Mouse (Mus musculus): ENCODE measurements around the gene Gm17509.

Gene Gm17509

DNA sequence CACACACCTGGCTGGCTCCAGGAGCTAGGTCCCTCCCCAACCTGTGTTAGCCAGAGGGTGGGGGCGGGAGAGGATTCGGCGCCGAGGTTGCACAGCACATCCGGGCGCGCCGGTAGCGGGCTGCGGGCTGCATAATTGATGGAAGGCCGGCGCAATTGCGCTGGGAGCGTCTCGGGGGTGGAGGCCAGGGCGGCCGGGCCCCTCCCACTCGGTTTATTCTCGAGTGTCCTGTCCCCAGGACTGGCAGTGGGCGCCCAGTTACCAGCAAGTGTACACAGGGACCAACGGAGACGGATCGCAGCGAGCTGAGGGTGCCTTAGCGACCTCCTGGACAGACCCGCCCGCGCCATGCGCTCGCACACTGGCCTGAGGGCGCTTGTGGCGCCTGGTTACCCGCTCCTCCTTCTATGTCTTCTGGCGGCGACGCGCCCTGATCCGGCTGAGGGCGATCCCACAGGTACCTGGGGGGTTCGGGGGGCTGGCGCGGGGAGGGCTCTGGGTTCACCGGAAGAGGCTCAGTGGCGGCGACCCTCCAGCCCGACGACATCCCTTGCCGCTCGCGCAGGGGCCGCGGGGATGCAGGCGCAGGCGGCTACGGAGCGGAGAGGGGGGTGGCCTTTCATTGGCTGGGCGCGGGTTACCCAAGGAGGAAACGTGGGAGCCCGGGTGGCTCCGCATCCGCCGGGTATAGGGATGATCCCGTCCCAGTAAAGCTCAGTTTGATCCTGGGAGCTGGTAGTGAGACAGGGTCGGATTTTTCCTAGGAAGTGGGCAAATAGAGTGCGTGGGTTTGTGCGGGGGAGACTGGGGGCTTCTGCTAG lies at the start of gene Gm17509:
Gene Gm17509, minus strand, starts transcription at position 575 of the 821 bp plus-strand sequence.
- peak; percentile 77 for DNase-seq

DNA sequence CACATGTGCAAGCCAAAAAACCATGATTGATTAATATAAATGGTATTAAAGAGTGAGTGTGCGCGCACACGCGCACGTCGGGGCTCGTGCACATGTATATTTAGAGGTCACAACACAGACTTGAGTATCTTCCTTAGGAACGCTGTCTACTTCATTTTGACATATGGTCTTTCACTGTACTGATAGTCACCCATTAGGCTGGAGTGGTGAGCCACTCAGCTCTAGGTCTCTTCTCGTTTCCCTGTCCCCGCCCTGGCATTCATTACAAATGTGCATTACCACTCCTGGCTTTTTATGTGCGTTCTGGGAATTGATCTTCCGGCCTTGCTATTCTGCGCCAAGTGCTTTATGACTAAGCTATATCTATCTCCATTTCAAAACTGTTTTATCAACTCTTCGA lies 47.1 kb upstream of the Gm17509 start:
- no peak for DNase-seq

DNA sequence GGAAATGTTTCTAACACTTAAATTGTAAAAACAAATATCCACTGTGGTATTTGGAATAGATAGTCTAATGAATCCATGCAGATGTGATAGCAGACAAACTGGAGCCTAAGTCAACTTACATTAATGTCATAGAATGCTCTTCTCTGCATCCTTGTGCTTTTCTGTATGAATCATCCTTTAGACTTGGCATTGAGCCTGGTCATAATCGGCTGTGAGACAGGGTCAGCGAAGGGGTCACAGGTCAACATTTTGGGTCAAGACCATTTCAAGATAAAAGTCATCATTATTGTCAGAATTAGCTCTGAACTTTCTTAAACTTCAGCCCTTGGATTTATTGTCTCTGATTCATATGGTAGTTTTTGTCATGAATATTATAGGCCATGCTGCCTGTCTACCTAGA lies 45.3 kb upstream of the Gm17509 start:
- no peak for DNase-seq

DNA sequence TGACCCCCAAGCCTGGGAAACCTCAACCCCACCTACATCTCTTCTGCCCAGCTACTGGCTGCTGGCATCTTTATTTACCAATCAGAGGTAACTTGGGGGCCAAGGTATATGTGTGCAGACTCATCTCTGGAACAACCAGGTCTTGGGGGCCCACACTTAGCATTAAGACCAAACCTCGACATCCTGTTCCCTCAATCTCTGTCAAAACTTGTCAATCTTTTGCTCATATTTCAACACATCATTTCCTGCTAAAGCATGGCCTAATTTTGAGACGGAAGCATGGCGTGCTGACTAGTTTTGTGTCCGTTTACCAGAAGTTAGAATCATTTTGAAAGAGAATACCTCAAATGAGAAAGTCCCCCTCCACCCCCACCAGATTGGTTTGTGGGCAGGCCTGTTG lies 39.8 kb upstream of the Gm17509 start:
- no peak for DNase-seq

DNA sequence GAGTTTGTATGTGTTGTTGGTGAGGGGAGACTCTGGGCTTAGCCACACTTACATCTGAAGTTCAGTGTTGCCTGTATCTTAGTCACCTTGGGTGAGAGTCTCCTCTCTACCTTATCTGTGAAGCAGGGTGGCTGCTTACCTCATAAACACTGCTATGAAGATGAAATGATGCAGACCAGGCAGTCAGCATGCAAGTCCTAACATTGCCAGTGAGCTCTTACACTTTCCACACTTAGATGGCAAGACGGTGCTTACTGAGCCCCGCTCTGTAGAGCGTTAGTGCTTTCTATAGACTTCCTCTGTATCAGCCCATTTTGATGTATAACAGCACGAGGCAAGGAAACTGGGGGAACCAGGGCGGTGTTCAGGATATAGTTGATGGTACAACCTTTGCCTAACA lies 21.7 kb upstream of the Gm17509 start:
- DNase-seq: no peak

DNA sequence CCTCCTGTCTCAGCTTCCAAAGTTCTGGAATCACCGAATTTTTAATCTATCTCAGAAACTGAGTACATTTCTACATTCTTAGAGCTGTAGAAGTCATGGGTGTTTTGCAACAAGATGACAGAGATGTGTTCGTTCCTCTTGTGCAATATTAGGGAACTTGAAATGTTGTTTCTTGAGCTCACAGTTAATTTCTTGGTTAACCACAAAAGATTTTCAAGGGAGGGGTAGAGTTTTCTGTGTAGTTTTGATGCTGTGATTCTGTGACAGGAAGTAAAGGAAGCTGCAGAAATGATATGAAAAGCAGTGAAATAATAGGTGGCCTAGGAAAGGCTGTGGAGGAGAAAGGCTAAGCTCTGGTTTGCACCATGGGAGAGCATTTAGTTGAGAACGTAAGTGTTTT lies 21.2 kb upstream of the Gm17509 start:
- DNase-seq: peak; percentile 38

DNA sequence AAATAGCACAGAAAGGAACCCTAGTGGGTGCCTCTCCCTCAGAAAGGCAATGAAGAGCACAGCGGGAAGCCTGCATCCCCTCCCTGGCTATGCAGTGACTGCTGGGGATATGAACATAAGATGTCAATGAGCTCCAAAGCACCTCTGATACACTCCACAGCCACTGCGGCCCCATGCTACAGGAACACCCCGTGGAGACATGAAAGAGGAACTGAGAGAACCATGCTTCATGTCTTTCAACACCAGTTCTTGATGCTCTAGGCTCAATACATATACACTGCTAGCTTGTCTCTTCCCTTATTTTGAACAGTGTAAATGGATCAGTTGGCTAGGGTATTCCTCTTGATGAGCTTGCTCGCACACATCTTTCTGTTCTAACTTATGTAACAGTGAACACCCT lies 16.2 kb upstream of the Gm17509 start:
- DNase-seq: peak; percentile 44

DNA sequence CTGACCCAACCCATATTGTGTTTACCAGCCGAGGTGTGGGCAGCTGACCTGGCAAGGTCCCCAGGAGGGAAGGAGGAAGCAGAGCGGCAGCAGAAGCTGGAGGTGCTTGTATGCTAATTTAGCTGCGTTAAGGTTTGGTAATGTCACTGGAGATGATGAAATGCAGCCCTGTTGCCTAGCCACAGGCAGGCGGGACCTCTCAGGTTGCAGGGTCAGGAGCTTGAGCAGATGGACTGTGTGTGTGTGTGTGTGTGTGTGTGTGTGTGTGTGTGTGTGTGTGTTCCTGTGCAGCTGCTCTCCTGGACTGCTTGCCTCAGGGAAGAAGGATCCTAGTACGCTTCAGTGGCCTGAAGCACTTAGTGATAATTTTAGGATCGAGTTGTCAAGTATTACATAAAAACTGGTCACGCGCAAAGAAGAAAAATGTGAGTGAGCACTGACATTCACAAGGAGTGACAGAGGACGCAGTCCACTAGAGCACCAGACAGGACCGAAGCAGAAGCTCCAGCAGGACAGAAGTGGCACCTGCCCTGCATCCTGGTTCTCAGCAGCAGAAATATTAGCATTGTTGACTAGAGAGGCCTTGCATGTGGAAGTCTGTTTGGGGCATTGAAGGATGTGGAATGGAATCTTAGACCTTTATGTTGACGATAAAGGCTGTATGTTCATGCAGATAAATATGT lies 14.8 kb upstream of the Gm17509 start:
- DNase-seq: peak; percentile 87

DNA sequence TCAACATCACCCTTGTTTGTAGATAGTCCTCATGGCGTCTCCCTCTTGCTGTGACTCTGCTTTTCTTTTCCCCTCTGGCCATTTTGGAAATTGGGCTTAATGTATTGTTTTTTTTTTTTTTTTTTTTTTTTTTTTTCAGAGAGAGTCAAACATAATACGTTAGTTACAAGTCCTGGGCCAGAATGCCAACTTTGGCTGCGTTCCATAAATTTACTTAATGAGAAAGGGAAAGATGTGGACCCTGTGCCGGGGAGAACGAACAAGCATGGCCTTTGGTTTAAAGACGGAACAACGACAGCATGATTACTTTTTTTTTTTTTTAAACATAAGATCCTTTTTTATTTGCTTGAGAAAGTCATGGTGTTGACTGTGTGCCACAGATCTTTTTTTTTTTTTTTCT lies 13.6 kb upstream of the Gm17509 start:
- no peak for DNase-seq

DNA sequence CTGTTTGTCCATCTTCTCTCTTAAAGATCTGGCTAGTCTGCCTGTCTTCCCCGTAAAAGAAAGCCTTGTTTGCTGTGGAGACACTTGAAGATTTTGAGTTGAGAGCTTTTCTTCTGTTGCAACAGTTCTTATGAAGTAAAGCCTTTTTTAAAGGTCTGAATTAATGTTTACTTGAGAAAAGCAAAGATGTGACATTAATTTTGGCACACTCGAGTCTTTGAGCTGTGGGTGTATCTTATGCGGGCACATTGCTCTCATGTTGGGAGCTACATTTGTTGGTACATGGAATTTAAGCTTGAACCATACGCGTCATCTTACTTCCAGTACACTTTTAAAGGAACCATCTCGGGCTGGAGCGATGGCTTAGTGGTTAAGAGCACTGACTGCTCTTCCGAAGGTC lies 12.9 kb upstream of the Gm17509 start:
- DNase-seq: peak; percentile 46

DNA sequence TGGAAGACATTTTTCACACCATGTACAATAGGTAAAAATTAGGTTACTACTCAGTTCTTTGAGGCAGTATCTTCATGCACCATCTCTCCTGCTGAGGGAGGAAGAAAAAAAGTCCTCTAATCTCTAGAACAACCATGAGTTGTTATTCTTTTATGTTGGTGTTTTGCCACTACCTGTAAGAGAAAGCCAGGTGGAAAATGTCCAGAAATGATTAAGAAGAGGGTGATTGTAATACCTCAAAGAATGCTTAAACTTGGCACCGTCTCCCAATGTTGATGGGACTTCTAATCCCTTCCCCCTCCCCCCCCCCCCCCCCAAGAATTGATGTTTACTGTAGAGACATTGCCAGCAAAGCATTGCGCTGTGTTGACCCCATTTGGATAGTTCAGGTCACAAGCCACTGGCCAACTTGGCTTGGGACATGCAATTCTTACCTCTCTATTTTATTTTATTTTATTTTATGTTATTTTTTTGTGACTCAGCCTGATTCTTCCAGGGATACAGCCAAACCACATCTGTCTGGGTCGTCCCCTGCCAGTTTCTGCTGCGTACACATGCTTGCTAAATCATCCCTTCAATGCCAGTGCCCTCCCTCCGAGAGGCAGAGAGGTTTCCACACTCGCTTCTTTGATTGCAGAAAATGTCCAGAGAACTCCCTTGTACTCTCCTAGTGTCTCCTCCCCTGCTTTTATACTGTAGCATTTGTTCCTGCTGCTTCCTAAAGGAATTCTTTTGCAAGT lies 9.7 kb upstream of the Gm17509 start:
- no peak for DNase-seq

DNA sequence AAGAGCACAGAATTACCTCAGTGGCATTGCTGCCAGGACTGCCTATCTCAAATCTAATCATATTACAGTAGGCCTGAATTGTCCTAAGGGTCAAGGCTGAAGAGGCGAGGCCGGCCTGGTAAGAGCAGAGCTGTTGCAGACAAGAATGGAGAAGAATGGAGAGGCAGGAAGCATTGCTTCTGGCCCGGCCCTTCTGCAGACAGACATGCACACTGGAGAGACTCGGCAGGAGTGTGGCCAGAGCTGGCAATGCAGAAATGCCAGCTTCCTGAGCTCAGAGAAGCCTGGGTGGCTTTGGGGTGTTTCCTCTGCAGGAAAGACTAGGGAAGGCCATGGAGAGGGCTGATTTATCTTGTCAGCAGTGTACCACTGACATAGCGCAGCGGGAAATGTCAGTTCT lies 4.7 kb upstream of the Gm17509 start:
- no peak for DNase-seq

DNA sequence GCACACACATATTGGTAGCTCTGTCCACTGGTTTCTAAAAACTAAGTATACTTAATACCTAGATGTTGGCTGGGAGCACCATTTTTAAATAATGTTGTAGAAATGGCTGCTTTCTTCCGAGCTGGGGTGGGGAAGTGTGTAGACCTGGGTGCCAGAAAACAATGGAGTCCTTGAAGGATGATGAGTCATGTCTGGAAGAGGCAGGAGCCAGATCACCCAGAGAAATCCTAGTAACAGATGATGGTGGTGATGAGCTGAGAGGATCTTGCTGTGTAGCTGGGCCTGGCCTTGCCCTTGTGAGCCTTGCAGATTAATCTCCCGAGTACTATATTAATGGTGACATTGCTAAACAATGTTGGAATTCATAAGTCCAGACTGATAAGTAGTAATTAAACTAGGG lies 4.0 kb upstream of the Gm17509 start:
- no peak for DNase-seq

DNA sequence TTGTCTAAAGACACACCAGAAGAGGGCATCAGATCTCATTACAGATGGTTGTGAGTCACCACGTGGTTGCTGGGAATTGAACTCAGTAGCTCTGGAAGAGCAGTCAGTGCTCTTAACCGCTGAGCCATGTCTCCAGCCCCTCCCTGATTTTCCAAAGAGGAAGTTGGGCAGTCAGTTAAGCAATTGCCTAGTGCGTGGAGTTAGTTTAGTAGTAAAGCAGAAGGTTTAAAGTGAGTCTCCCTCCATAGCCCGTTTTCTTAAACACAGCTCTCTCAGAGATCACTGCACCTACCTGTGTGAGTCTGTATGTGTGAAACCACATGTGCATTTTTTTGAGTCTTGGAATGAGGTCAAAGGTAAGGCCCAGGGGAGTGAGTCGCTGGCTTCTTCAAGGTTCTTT lies 2.2 kb upstream of the Gm17509 start:
- peak; percentile 60 for DNase-seq

DNA sequence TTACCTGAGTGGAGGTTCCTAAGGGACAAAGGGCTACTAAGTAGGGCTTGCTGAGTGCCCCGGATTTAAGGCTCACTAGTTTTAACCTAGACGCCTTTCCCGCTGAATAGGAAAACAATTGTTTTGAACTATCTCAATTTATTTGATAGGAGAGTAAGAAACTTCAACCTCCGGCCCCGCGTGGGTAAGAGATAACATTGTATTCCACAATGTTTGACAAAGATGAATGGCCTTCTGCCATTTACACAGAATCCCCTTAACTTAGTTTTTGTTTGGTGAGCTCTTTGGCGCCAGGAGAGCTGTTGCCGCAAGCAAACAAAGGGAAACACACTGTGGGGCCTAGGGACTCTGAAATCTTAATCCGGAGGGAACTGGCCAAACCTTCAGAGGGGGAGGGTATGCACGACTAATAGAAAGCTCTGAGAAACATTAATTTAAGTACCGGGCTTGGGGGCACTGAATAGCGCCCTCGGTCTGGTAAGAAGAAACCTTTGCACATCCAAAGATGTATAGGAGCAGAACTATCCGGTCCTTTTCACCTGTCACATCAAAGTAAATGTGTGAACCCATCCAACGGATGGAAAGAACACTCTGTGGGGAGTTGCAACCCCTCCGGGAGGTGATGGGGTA lies 889 bp downstream of the Gm17509 start:
- no peak for DNase-seq

DNA sequence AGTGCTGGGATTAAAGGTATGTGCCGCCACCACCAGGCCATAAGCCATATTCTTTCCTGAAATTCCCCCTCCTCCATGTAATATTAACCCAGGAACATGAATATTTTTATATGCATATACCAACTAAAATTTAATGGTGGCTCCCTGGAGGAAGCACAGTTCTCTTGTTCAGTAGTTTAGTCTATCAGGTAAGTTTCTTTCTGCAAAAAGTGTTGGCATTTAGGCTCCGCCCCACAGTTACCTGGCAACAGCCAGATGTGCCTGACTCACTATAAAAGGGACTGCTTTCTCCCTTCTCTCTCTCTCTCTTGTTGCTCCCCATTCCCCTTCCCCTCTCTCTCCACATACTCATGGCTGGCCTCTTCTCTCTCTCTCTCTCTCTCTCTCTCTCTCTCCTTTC lies 2.8 kb downstream of the Gm17509 start:
- DNase-seq: no peak

GRCm38 (mm10) chr13:117217621-117218020 lies 3.3 kb downstream of the Gm17509 start:
- no peak for DNase-seq

DNA sequence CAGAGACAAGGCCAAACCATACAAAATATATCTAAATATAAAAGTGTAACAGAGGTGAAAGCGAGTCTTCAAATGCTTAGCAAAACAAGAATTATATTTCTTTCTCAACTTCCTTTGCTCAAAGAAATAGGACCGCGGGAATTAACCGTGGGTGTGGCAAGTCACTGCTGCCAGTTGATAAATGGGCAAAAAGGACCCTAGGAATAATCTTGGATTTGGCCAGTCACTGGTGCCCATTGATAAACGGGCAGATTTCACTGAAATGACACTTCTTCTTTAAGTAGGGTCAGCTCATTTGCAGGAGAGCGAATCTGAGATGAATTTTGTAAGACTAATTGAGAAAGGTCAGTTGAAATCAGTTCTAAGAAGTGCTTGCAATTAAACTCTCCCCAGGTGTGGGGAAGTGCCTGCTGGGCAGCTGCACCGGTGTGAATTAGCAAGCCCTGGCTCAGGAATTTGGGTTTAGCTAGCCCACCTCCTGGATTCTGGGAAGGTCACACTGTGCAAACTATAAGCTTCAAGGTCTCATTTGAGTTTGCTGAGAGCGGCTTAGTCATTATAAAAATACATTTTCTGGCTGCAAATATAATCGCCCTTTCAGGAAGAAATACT lies 4.0 kb downstream of the Gm17509 start:
- DNase-seq: no peak

DNA sequence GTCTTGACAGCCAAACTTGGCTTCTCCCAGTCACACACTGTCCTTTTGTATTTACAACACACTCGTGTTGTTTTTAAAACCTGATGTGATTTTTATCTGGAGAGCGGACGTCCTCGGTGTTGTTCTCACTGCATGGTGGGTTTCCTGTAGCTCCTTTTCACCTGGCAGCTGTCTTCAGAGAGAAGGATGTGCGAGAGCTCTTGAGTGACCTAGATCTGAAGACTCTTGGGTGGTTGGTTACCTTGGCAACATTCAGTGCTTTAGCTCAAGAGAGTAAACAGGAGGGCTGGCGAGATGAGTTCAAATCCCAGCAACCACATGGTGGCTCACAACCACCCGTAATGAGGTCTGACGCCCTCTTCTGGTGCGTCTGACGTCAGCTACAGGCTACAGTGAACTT lies 4.7 kb downstream of the Gm17509 start:
- DNase-seq: peak; percentile 62

DNA sequence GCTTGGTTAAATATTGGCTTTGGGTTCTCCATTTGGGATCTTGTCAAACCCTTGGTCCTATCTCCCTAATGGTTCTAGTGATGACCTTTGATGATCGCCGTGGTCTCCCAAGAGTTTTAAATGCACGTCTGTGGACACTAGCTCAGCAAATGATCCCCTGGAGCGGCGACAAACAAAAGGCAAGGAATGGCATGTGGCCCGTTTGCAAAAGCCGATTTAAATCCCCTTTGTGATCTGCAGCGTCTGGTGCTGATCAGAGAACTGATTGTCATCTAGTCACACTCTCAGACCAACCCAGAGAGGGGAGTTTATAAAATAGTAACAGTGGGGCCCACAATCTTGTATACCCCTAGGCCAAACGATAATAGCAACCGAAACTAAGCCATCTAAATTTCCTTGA lies 5.4 kb downstream of the Gm17509 start:
- no peak for DNase-seq

DNA sequence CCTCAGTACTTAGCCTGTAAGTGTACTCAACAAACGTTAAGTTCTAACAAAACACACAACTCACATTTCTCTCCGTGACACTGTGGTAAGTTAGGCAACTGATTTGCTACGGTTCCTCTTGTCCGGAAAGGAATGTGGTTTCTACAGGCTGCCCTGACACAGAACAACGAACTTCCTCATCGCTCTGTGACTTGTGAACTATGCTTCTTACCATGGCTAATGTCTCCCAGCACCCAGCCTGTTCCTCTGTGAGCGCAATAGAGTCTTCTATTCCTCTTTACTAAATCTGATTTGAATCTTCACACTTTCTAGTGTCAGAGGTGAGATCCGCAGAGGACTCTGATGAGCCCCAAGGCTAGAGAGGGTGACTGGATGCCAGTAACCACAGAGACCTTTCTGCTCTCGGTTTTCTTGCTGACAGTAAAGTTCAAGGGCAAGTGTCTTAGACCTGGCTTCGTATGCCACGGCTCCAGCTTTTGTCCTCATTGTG lies 9.4 kb downstream of the Gm17509 start:
- peak; percentile 71 for DNase-seq

- no peak for DNase-seq
Measured at GRCm38 (mm10) chr13:117208236-117208635, 12.6 kb downstream of the Gm17509 start, which contains the start of gene Emb. Gene Emb (plus strand): TSS chr13:117208536.

GRCm38 (mm10) chr13:117206066-117206465 lies 14.8 kb downstream of the Gm17509 start:
- DNase-seq: no peak

Data from lung, postnatal 36 days (tissue).